Mouse (Mus musculus): ENCODE data around the gene Slc9a3r2.

Slc9a3r2 gene

GRCm38 (mm10) chr17:24636781-24637481, 13.2 kb downstream of the Slc9a3r2 start:
- DNase-seq (ENCODE audit: low spot score), result no peak

- DNase-seq (ENCODE audit: low spot score), result no peak
Observed at GRCm38 (mm10) chr17:24635694-24636093, 14.4 kb downstream of the Slc9a3r2 start.

GRCm38 (mm10) chr17:24635024-24635423, 15.1 kb downstream of the Slc9a3r2 start:
- DNase-seq (ENCODE audit: low spot score), result no peak

- no peak for DNase-seq (ENCODE audit: low spot score)
Observed at GRCm38 (mm10) chr17:24633831-24634230, 16.3 kb downstream of the Slc9a3r2 start.

- no peak for DNase-seq (ENCODE audit: low spot score)
Observed at GRCm38 (mm10) chr17:24632813-24633449, 17.2 kb downstream of the Slc9a3r2 start.

GRCm38 (mm10) chr17:24632167-24632812, 17.8 kb downstream of the Slc9a3r2 start, which contains the start of the genes Tsc2 and Nthl1:
Gene Tsc2, minus strand, starts transcription at chr17:24632630.
Gene Nthl1, plus strand, starts transcription at chr17:24632680.
- peak; percentile 71 for DNase-seq (ENCODE audit: low spot score)

GRCm38 (mm10) chr17:24630072-24630471, 20.1 kb downstream of the Slc9a3r2 start:
- DNase-seq (ENCODE audit: low spot score), result no peak

- no peak for DNase-seq (ENCODE audit: low spot score)
Observed at GRCm38 (mm10) chr17:24628646-24629045, 21.5 kb downstream of the Slc9a3r2 start.

GRCm38 (mm10) chr17:24625472-24625871, 24.7 kb downstream of the Slc9a3r2 start:
- DNase-seq (ENCODE audit: low spot score), result no peak

- DNase-seq (ENCODE audit: low spot score), result no peak
Observed at GRCm38 (mm10) chr17:24617561-24618194, 32.4 kb downstream of the Slc9a3r2 start.

GRCm38 (mm10) chr17:24610711-24611110, 39.4 kb downstream of the Slc9a3r2 start:
- DNase-seq (ENCODE audit: low spot score), result no peak

GRCm38 (mm10) chr17:24608874-24609273, 41.3 kb downstream of the Slc9a3r2 start:
- DNase-seq (ENCODE audit: low spot score), result no peak

- no peak for DNase-seq (ENCODE audit: low spot score)
Observed at GRCm38 (mm10) chr17:24608370-24608769, 41.8 kb downstream of the Slc9a3r2 start.

GRCm38 (mm10) chr17:24604557-24604956, 45.6 kb downstream of the Slc9a3r2 start:
- DNase-seq (ENCODE audit: low spot score), result no peak

GRCm38 (mm10) chr17:24603961-24604360, 46.2 kb downstream of the Slc9a3r2 start:
- no peak for DNase-seq (ENCODE audit: low spot score)

- no peak for DNase-seq (ENCODE audit: low spot score)
Observed at GRCm38 (mm10) chr17:24600502-24600901, 49.6 kb downstream of the Slc9a3r2 start.

- no peak for DNase-seq (ENCODE audit: low spot score)
Observed at GRCm38 (mm10) chr17:24597989-24598388, 52.1 kb downstream of the Slc9a3r2 start.

- DNase-seq (ENCODE audit: low spot score), result no peak
Observed at GRCm38 (mm10) chr17:24596471-24597183, 53.5 kb downstream of the Slc9a3r2 start.

- DNase-seq (ENCODE audit: low spot score), result no peak
Observed at GRCm38 (mm10) chr17:24596073-24596466, 54.1 kb downstream of the Slc9a3r2 start.

- DNase-seq (ENCODE audit: low spot score), result no peak
Observed at GRCm38 (mm10) chr17:24595126-24596072, 54.7 kb downstream of the Slc9a3r2 start.
